Mouse (Mus musculus): ENCODE results near the gene Acsl3. TPM values are rescaled to one million over a fixed set of nuclear protein-coding genes. Genes with fewer than 3 reads are reported as not detected.

Acsl3 gene
- polyA plus RNA-seq, 1 experiment from 2014 or later = 72.2 TPM

DNA sequence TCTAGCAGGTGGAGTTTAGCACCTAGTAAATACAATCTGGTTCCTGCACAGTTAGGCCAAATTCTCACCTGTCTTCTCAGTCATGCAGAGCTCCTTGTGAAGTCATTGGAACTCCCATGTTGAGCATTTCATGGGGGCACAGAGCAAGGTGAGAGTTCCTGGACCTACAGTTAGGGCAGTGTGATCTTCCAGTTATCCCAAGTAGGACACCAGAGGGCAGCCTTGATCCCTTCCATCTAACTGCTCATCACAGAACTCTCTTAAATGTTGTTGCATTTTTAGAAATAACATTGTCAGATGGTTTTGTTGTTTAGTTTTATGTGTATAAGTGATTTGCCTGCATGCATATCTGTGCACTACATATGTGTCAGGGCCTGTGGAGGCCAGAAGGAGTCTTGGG lies 29.2 kb downstream of the Acsl3 start:
- Histone ChIP-seq H3K36me3 (peaks cover 19% of the 10 kb centered on the region), H3K27ac (no peak overlapping the region), H3K27me3 (no peaks in the 10 kb centered on the region), H3K9ac (no peak overlapping the region), H3K4me2 (no peak overlapping the region), H3K4me3 (no peak overlapping the region), H3K9me3 (replicated peaks) (no peaks in the 10 kb centered on the region), H3K4me1 (replicated peaks) (0 out of 2 replicates have a peak, but pooled peaks cover 2% of the 10 kb centered on the region)
- ATAC-seq (replicated peaks; ENCODE audit: insufficient number of reproducible peaks, insufficient read depth, low FRiP score, low read depth) = no peak

DNA sequence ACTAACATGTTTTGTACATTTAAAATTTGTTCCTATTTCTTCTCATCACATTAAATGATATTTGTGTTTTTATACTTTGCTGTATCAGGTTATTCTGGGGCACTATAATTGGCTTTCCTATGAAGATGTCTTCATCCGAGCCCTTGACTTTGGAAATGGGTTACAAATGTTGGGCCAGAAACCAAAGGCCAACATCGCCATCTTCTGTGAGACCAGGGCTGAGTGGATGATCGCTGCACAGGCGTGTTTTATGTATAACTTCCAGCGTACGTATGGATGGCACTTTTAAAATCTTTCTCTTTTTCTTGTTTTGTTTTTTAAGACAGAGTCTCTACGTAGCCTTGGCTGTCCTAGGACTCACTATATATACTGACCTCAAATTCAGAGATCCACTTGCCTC lies 30.5 kb downstream of the Acsl3 start:
- H3K9ac ChIP-seq = no peak overlapping the region
- no peak overlapping the region for H3K4me2 ChIP-seq
- no peak overlapping the region for H3K27ac ChIP-seq
- no peak for ATAC-seq (replicated peaks; ENCODE audit: insufficient number of reproducible peaks, insufficient read depth, low FRiP score, low read depth)
- H3K9me3 ChIP-seq (replicated peaks) = no peaks in the 10 kb centered on the region
- H3K36me3 ChIP-seq = peaks cover 27% of the 10 kb centered on the region
- peaks cover under 1% of the 10 kb centered on the region; the same call in 1 of the 2 replicates for H3K4me1 ChIP-seq (replicated peaks)
- WGBS = 85% methylated on average over 7 of the region's 7 CpGs
- no peaks in the 10 kb centered on the region for H3K27me3 ChIP-seq
- no peak overlapping the region for H3K4me3 ChIP-seq

DNA sequence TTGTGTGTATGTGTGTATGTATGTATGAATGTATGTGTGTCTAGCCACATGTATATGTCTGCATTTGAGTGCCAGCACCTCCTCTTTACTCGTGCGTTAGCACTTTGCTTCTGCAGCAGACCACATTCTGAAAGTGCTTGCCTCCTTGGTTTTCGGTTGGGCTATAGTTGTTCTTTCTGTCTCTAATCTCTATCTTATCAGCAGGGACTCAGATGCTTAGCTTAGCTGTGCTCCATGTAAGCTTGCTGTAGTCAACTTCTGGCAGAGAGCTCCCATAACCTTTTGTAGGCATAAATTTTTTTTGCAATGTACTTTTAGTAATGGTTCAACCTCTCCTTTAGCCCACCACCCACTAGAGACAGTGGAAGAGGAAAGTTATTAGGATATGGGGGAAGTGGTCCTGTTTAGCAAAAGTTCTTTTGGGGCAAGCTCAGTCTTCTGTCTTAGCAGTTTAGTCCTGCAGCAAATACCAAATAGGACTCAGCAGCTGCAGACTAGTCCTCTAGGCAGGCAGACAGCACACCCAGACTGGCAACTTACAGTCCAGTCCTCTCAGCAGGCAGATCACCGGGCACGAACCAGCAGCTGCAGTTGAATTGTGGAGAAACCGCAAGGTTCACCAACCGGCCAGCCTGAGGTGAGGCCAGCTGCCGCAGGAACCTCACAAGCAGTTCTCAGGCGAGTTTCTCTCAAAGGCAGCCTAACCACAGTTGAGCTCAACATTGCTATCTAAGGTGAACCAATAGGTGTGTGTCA lies 37.1 kb downstream of the Acsl3 start:
- Histone ChIP-seq H3K36me3 (peaks cover 53% of the 10 kb centered on the region), H3K4me1 (replicated peaks) (peaks cover 10% of the 10 kb centered on the region), H3K4me3 (no peak overlapping the region), H3K9ac (no peak overlapping the region), H3K9me3 (replicated peaks) (no peaks in the 10 kb centered on the region), H3K27ac (no peak overlapping the region), H3K4me2 (no peak overlapping the region), H3K27me3 (no peaks in the 10 kb centered on the region)
- no peak for ATAC-seq (replicated peaks; ENCODE audit: insufficient number of reproducible peaks, insufficient read depth, low FRiP score, low read depth)
- 76% methylated on average over 9 of the region's 9 CpGs for WGBS

DNA sequence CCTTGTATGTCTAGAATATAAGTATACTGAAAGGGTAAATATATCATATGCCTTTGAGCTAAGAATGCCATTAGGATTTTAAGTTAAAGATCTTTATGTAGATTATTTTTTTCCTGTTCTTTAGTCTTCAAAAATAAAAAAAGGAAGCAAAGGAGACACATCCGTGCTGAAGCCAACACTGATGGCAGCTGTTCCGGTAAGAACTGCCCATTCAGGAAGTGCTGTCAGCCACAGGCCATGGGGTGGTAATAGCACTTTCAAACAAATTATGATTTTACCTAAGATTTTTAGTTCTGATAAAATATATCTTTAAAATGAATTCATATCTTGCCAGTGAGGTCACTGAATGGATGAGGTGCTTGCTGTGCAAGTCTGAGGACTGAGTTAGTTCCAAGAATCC lies 38.7 kb downstream of the Acsl3 start:
- no peaks in the 10 kb centered on the region for H3K27me3 ChIP-seq
- no peak overlapping the region for H3K4me2 ChIP-seq
- no peak for ATAC-seq (replicated peaks; ENCODE audit: insufficient number of reproducible peaks, insufficient read depth, low FRiP score, low read depth)
- no peak overlapping the region for H3K27ac ChIP-seq
- no peaks in the 10 kb centered on the region for H3K9me3 ChIP-seq (replicated peaks)
- no peak overlapping the region for H3K9ac ChIP-seq
- H3K4me3 ChIP-seq = no peak overlapping the region
- H3K4me1 ChIP-seq (replicated peaks) = peaks cover 10% of the 10 kb centered on the region
- 68% methylated on average over 2 of the region's 2 CpGs for WGBS
- H3K36me3 ChIP-seq = peaks cover 57% of the 10 kb centered on the region

DNA sequence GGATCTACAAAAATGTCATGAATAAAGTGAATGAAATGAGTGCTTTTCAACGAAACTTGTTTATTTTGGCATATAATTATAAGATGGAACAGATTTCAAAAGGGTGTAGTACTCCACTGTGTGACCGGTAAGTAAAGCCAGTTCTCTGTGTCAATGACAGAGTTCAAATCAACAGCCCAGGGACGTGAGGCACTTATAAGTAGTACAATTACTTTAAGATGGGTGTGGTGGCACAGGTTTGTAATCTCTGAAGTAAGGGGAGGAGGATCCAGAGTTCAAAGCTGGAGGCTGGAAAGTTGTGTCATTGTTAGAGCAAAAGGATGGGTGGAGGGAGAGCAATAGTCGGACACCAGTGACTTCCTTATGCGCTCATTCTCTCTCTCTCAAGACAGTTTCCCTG lies 39.3 kb downstream of the Acsl3 start:
- H3K4me3 ChIP-seq = no peak overlapping the region
- WGBS = 86% methylated on average over 5 of the region's 5 CpGs
- H3K27ac ChIP-seq = no peak overlapping the region
- H3K9ac ChIP-seq = no peak overlapping the region
- peaks cover 10% of the 10 kb centered on the region for H3K4me1 ChIP-seq (replicated peaks)
- no peak for ATAC-seq (replicated peaks; ENCODE audit: insufficient number of reproducible peaks, insufficient read depth, low FRiP score, low read depth)
- no peak overlapping the region for H3K4me2 ChIP-seq
- peaks cover 60% of the 10 kb centered on the region for H3K36me3 ChIP-seq
- no peaks in the 10 kb centered on the region for H3K9me3 ChIP-seq (replicated peaks)
- no peaks in the 10 kb centered on the region for H3K27me3 ChIP-seq

DNA sequence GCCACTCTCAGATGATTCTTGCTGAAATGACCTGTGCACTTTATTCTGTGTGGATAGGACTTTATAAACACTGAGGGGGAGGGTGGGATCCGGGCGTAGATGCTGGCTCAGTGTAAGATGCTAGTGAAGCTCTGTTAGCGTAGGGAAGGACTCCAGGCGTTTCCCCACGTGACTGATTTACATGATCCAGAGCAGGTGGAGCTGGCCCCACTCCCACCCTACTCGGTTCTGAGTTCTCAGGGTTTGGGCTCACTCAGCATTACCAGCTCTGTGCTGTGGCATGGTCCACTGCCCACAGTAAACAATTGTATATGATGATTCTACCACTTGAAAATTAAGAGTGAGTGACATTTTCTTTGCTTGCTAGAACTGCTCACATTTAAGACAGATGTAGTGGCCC lies 40.5 kb downstream of the Acsl3 start:
- H3K27me3 ChIP-seq = no peaks in the 10 kb centered on the region
- H3K36me3 ChIP-seq = peaks cover 60% of the 10 kb centered on the region
- H3K9ac ChIP-seq = no peak overlapping the region
- WGBS = 79% methylated on average over 6 of the region's 6 CpGs
- H3K27ac ChIP-seq = no peak overlapping the region
- H3K9me3 ChIP-seq (replicated peaks) = no peaks in the 10 kb centered on the region
- peaks cover 14% of the 10 kb centered on the region for H3K4me1 ChIP-seq (replicated peaks)
- no peak for ATAC-seq (replicated peaks; ENCODE audit: insufficient number of reproducible peaks, insufficient read depth, low FRiP score, low read depth)
- H3K4me3 ChIP-seq = no peak overlapping the region
- H3K4me2 ChIP-seq = no peak overlapping the region

DNA sequence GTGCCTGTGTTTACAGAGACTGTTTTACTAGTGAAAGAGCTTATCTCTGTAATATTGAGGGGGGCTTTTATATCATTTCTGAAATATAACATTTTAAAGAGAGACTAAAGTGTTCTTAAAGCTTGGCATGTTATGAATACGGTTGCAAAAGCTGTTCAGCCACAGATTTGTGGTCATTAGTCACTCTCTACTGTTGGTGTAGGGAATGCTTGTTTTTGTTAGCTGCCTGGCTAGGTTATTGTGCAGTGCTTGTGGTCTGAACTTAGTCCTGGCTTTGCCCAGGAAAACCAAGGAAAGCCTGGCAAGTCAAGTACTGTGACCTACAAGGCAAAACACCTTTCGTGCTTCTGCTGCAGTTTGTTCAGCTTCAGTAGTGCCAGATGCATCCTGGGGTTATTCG lies 44.1 kb downstream of the Acsl3 start:
- 87% methylated on average over 3 of the region's 3 CpGs for WGBS

DNA sequence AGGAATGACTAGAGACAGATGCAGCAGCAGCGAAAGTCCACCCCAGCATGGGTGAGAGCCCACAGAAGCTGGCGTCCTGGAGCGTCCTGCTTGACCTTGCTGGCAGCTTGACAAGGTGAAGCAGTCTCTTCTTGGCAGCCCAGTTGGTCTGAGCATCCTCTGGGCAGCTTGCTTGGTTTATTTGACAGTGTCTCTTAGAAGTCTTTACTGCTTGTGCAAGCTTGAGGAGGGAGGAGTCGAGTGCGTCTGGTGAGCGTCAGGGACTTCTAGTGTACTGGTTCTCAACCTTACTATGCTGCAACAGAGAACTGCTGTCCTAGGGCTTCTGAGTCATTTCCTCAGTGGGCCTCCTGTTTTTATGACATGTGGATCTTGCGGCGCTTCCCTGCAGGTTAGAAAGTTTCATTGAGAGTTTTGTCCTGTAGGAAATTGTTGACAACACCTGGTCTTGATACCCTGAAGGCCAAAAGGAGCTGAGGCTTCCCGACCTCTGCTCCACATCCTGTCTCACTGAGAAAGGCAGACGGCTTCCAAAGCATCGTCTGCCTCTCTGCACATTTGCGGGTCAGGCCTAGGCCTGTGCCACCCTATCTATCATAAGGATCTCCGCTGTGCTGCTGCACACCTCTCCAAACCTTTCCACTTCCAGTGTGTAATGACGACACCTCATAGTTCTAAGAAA lies 44.8 kb downstream of the Acsl3 start:
- Histone ChIP-seq H3K27ac (no peak overlapping the region), H3K4me2 (no peak overlapping the region), H3K4me1 (replicated peaks) (peaks cover 5% of the 10 kb centered on the region), H3K27me3 (no peaks in the 10 kb centered on the region), H3K4me3 (no peak overlapping the region), H3K9ac (no peak overlapping the region), H3K36me3 (peaks cover 59% of the 10 kb centered on the region), H3K9me3 (replicated peaks) (no peaks in the 10 kb centered on the region)
- ATAC-seq (replicated peaks; ENCODE audit: insufficient number of reproducible peaks, insufficient read depth, low FRiP score, low read depth) = no peak
- 65% methylated on average over 14 of the region's 14 CpGs for WGBS

More for the DNA sequence above, 44.1 kb downstream of the Acsl3 start:
- Histone ChIP-seq H3K9ac (no peak overlapping the region), H3K4me1 (replicated peaks) (peaks cover 5% of the 10 kb centered on the region), H3K4me3 (no peak overlapping the region), H3K4me2 (no peak overlapping the region), H3K36me3 (peaks cover 65% of the 10 kb centered on the region), H3K9me3 (replicated peaks) (no peaks in the 10 kb centered on the region), H3K27me3 (no peaks in the 10 kb centered on the region), H3K27ac (no peak overlapping the region)
- no peak for ATAC-seq (replicated peaks; ENCODE audit: insufficient number of reproducible peaks, insufficient read depth, low FRiP score, low read depth)

DNA sequence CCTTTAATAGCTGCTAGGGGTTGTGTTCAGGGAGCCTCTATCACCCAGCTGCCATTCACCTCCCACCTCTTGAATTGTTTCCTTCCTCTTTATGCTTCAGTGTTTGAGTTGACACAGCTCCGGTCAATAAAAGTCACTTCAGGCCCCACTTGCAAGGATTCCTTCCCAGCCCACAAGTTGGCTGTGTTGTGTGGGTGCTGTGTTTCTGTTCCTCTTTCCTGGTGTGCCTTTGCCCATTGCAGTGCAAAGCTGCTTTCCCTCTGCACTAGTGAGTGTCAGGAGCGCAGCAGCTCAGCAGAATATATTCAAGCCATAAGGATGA lies 45.3 kb downstream of the Acsl3 start:
- 71% methylated on average over 2 of the region's 2 CpGs for WGBS
- Histone ChIP-seq H3K36me3 (peaks cover 59% of the 10 kb centered on the region), H3K9me3 (replicated peaks) (no peaks in the 10 kb centered on the region), H3K4me2 (no peak overlapping the region), H3K4me3 (no peak overlapping the region), H3K9ac (no peak overlapping the region), H3K4me1 (replicated peaks) (peaks cover 5% of the 10 kb centered on the region), H3K27ac (no peak overlapping the region), H3K27me3 (no peaks in the 10 kb centered on the region)
- no peak for ATAC-seq (replicated peaks; ENCODE audit: insufficient number of reproducible peaks, insufficient read depth, low FRiP score, low read depth)

DNA sequence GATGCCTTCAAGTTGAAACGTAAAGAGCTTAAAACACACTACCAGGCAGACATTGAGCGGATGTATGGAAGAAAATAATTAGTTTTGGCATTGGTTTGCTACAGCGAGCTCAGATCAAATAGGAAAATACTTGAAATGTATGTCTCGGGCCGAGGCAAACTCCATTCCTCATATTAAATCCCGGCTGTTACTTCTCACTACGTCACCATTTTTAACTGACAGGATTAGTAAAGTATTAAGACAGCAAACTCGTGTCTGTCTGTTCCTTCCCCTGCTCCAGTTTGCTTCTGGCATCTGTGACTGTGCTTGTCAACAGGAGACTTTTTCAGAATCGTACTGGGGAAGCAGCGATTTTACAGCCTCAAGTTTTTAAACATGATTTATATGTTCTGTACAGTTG lies 48.7 kb downstream of the Acsl3 start:
- no peak overlapping the region for H3K4me3 ChIP-seq
- H3K9me3 ChIP-seq (replicated peaks) = no peaks in the 10 kb centered on the region
- no peaks in the 10 kb centered on the region for H3K27me3 ChIP-seq
- ATAC-seq (replicated peaks; ENCODE audit: insufficient number of reproducible peaks, insufficient read depth, low FRiP score, low read depth) = no peak
- H3K4me1 ChIP-seq (replicated peaks) = peaks cover 5% of the 10 kb centered on the region
- no peak overlapping the region for H3K27ac ChIP-seq
- H3K4me2 ChIP-seq = no peak overlapping the region
- peaks cover 39% of the 10 kb centered on the region for H3K36me3 ChIP-seq
- H3K9ac ChIP-seq = no peak overlapping the region
- WGBS = 68% methylated on average over 10 of the region's 10 CpGs

DNA sequence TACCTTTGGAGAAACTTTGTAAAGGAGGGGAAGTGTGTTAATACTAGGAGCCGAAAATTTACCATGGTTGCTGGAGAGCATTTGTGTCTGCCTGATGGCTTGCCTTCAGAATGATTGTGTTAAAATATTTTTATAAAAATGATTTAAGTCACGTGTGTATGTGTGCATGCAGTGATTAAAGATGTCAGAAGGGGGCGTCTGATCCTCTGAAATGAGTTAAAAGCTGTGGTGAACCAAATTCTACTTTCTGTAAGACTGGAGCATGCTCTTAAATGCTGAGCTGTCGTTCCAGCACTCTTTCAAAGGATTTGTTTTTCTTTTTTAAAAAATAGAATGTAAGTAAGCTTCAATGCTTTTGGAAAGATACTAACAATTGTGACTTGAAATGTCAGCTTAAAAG lies 49.7 kb downstream of the Acsl3 start:
- H3K4me2 ChIP-seq = no peak overlapping the region
- WGBS = 59% methylated on average over 4 of the region's 4 CpGs

DNA sequence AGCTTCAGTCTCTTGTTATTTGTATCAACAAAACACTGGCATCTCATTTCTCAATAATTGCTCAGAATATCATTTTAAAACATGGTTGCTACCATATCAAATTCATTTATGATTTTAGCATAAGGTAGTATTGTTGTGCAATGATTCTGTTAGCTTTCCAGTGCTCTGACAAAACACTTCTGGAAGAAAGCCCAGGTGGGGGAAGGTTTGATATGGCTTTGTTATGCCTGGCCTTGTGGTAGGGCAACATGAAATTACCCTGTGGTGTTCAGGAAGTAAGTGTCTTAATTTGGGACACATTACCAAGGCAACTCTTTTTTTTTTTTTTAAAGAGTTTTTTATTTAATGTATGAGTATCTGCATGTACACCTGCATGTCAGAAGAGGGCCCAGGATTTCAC lies 52.4 kb downstream of the Acsl3 start:
- no peaks in the 10 kb centered on the region for H3K9me3 ChIP-seq (replicated peaks)
- no peaks in the 10 kb centered on the region for H3K4me1 ChIP-seq (replicated peaks)
- H3K4me2 ChIP-seq = no peak overlapping the region
- H3K27me3 ChIP-seq = no peaks in the 10 kb centered on the region
- no peak overlapping the region for H3K27ac ChIP-seq
- H3K4me3 ChIP-seq = no peak overlapping the region
- H3K36me3 ChIP-seq = peaks cover 7% of the 10 kb centered on the region; the same call in 1 of the 2 replicates
- no peak overlapping the region for H3K9ac ChIP-seq
- no peak for ATAC-seq (replicated peaks; ENCODE audit: insufficient number of reproducible peaks, insufficient read depth, low FRiP score, low read depth)

More for the DNA sequence above, 49.7 kb downstream of the Acsl3 start:
- H3K36me3 ChIP-seq = peaks cover 29% of the 10 kb centered on the region; the same call in 1 of the 2 replicates
- no peak overlapping the region for H3K27ac ChIP-seq
- H3K4me3 ChIP-seq = no peak overlapping the region
- peaks cover 2% of the 10 kb centered on the region; the same call in 1 of the 2 replicates for H3K4me1 ChIP-seq (replicated peaks)
- ATAC-seq (replicated peaks; ENCODE audit: insufficient number of reproducible peaks, insufficient read depth, low FRiP score, low read depth) = no peak
- no peaks in the 10 kb centered on the region for H3K27me3 ChIP-seq
- H3K9ac ChIP-seq = no peak overlapping the region
- H3K9me3 ChIP-seq (replicated peaks) = no peaks in the 10 kb centered on the region
